Mouse (Mus musculus): ENCODE data around the gene Scn5a. TPM values are rescaled to one million over a fixed set of nuclear protein-coding genes. Genes with fewer than 3 reads are reported as not detected.

Gene Scn5a
- polyA plus RNA-seq, 1 experiment from 2014 or later = 0.01 TPM

GRCm38 (mm10) chr9:119604607-119605006 is 25.8 kb upstream of the Scn5a start:
- 72% methylated on average over 8 of the region's 8 CpGs for WGBS (ENCODE audit: insufficient replicate concordance)
- H3K4me3 ChIP-seq (ENCODE audit: low read depth, low read length) = no peak overlapping the region
- no peak overlapping the region for H3K27ac ChIP-seq (ENCODE audit: low read depth)
- TF ChIP-seq CTCF (IDR thresholded peaks at IDR 0.05; ENCODE audit: low read depth) (no peak), EP300 (IDR thresholded peaks at IDR 0.05; ENCODE audit: low read depth) (no peak)
- H3K27me3 ChIP-seq (ENCODE audit: insufficient read depth, low read length) = no peaks in the 10 kb centered on the region
- no peak overlapping the region for H3K9ac ChIP-seq (replicated peaks)
- no peaks in the 10 kb centered on the region for H3K9me3 ChIP-seq (ENCODE audit: low read length)
- no peak overlapping the region for H3K4me2 ChIP-seq (ENCODE audit: low read depth, low read length)
- ATAC-seq (no peak), DNase-seq (no peak)
- H3K4me1 ChIP-seq (ENCODE audit: insufficient read depth) = no peaks in the 10 kb centered on the region
- H3K36me3 ChIP-seq (replicated peaks; ENCODE audit: insufficient read depth, low read length) = no peaks in the 10 kb centered on the region

- Histone ChIP-seq H3K36me3 (replicated peaks; ENCODE audit: insufficient read depth, low read length) (no peaks in the 10 kb centered on the region), H3K27ac (ENCODE audit: low read depth) (no peak overlapping the region), H3K4me1 (ENCODE audit: insufficient read depth) (no peaks in the 10 kb centered on the region), H3K9me3 (ENCODE audit: low read length) (no peaks in the 10 kb centered on the region), H3K9ac (replicated peaks) (no peak overlapping the region), H3K27me3 (ENCODE audit: insufficient read depth, low read length) (no peaks in the 10 kb centered on the region), H3K4me3 (ENCODE audit: low read depth, low read length) (no peak overlapping the region), H3K4me2 (ENCODE audit: low read depth, low read length) (no peak overlapping the region)
- DNase-seq (no peak), ATAC-seq (no peak)
- WGBS (ENCODE audit: insufficient replicate concordance) = 79% methylated on average over 10 of the region's 10 CpGs
- TF ChIP-seq CTCF (IDR thresholded peaks at IDR 0.05; ENCODE audit: low read depth) = no peak
- TF ChIP-seq EP300 (IDR thresholded peaks at IDR 0.05; ENCODE audit: low read depth) = no peak
These were observed 19.7 kb upstream of the Scn5a start for GRCm38 (mm10) chr9:119598501-119598900.

GRCm38 (mm10) chr9:119597332-119597731 is 18.5 kb upstream of the Scn5a start:
- no peak for TF ChIP-seq EP300 (IDR thresholded peaks at IDR 0.05; ENCODE audit: low read depth)
- no peak for TF ChIP-seq CTCF (IDR thresholded peaks at IDR 0.05; ENCODE audit: low read depth)
- Histone ChIP-seq H3K27ac (ENCODE audit: low read depth) (no peak overlapping the region), H3K9ac (replicated peaks) (no peak overlapping the region), H3K36me3 (replicated peaks; ENCODE audit: insufficient read depth, low read length) (no peaks in the 10 kb centered on the region), H3K27me3 (ENCODE audit: insufficient read depth, low read length) (no peaks in the 10 kb centered on the region), H3K4me2 (ENCODE audit: low read depth, low read length) (no peak overlapping the region), H3K4me1 (ENCODE audit: insufficient read depth) (no peaks in the 10 kb centered on the region), H3K4me3 (ENCODE audit: low read depth, low read length) (no peak overlapping the region), H3K9me3 (ENCODE audit: low read length) (no peaks in the 10 kb centered on the region)
- no peak for DNase-seq
- ATAC-seq = no peak
- 73% methylated on average over 8 of the region's 8 CpGs for WGBS (ENCODE audit: insufficient replicate concordance)

DNA sequence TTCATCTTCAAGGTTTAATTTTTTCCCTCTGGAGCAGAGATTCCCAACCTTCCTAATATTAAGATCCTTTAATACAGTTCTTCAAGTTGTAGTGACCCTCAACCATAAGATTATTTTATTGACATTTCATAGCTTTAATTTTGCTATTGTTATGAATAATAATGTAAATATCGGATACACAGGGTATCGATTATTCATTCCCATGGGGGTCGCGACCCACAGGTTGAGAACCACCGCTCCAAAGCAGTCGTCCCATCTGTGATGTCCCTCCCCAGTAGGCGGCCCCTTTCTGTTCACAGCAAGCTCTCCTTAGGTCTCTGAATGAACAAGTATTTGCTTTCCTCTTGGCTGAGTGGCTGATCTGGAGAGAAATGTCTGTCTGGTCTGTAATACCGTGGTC is 10.8 kb upstream of the Scn5a start:
- H3K4me2 ChIP-seq (ENCODE audit: low read depth, low read length) = no peak overlapping the region
- no peak overlapping the region for H3K4me3 ChIP-seq (ENCODE audit: low read depth, low read length)
- no peak for ATAC-seq
- DNase-seq = no peak
- 79% methylated on average over 8 of the region's 8 CpGs for WGBS (ENCODE audit: insufficient replicate concordance)
- no peaks in the 10 kb centered on the region for H3K4me1 ChIP-seq (ENCODE audit: insufficient read depth)
- no peaks in the 10 kb centered on the region for H3K36me3 ChIP-seq (replicated peaks; ENCODE audit: insufficient read depth, low read length)
- H3K9me3 ChIP-seq (ENCODE audit: low read length) = no peaks in the 10 kb centered on the region
- H3K27me3 ChIP-seq (ENCODE audit: insufficient read depth, low read length) = peaks cover 8% of the 10 kb centered on the region; the same call in 1 of the 2 replicates
- TF ChIP-seq EP300 (IDR thresholded peaks at IDR 0.05; ENCODE audit: low read depth) (no peak), CTCF (IDR thresholded peaks at IDR 0.05; ENCODE audit: low read depth) (no peak)
- H3K9ac ChIP-seq (replicated peaks) = no peak overlapping the region; the same call in 1 of the 2 replicates
- no peak overlapping the region for H3K27ac ChIP-seq (ENCODE audit: low read depth)

GRCm38 (mm10) chr9:119588763-119589449 is 10.1 kb upstream of the Scn5a start:
- H3K9me3 ChIP-seq (ENCODE audit: low read length) = no peaks in the 10 kb centered on the region

DNA sequence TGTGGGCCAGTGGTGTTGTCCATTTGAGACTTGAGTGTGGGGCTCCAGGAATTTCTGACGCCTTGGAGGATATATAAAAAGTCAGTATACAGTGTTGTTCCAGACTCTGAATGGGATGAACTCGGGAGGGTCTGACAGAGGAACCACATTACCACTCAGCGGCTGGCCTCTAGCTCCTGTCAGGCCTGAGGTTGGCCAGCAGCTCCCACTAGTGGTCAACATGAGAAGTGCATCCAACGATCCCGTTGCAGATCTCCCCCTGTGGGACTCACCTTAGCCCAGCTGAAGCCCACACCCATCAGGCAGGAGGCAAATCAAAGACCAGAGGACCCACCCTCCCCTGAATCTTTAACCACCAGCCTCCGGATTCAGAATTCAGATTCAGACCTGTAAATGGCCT is 1.9 kb upstream of the Scn5a start:
- TF ChIP-seq EP300 (IDR thresholded peaks at IDR 0.05; ENCODE audit: low read depth) (no peak), CTCF (IDR thresholded peaks at IDR 0.05; ENCODE audit: low read depth) (peak; percentile 97)
- H3K4me3 ChIP-seq (ENCODE audit: low read depth, low read length) = no peak overlapping the region
- WGBS (ENCODE audit: insufficient replicate concordance) = under 1% methylated on average over 6 of the region's 6 CpGs
- H3K4me2 ChIP-seq (ENCODE audit: low read depth, low read length) = no peak overlapping the region
- H3K9ac ChIP-seq (replicated peaks) = no peak overlapping the region
- peaks cover 5% of the 10 kb centered on the region; the same call in 1 of the 2 replicates for H3K4me1 ChIP-seq (ENCODE audit: insufficient read depth)
- no peaks in the 10 kb centered on the region for H3K9me3 ChIP-seq (ENCODE audit: low read length)
- H3K27me3 ChIP-seq (ENCODE audit: insufficient read depth, low read length) = peaks cover 50% of the 10 kb centered on the region
- no peaks in the 10 kb centered on the region for H3K36me3 ChIP-seq (replicated peaks; ENCODE audit: insufficient read depth, low read length)
- DNase-seq (peak; percentile 73), ATAC-seq (peak; percentile 53)
- no peak overlapping the region for H3K27ac ChIP-seq (ENCODE audit: low read depth)

More at GRCm38 (mm10) chr9:119588763-119589449, 10.1 kb upstream of the Scn5a start:
- H3K4me2 ChIP-seq (ENCODE audit: low read depth, low read length) = no peak overlapping the region
- H3K4me1 ChIP-seq (ENCODE audit: insufficient read depth) = no peaks in the 10 kb centered on the region
- WGBS (ENCODE audit: insufficient replicate concordance) = 26% methylated on average over 26 of the region's 26 CpGs
- no peak for DNase-seq
- no peak overlapping the region for H3K4me3 ChIP-seq (ENCODE audit: low read depth, low read length)
- ATAC-seq = no peak
- no peaks in the 10 kb centered on the region for H3K36me3 ChIP-seq (replicated peaks; ENCODE audit: insufficient read depth, low read length)
- no peak for TF ChIP-seq CTCF (IDR thresholded peaks at IDR 0.05; ENCODE audit: low read depth)
- no peak for TF ChIP-seq EP300 (IDR thresholded peaks at IDR 0.05; ENCODE audit: low read depth)
- H3K9ac ChIP-seq (replicated peaks) = no peak overlapping the region
- H3K27ac ChIP-seq (ENCODE audit: low read depth) = no peak overlapping the region
- H3K27me3 ChIP-seq (ENCODE audit: insufficient read depth, low read length) = peaks cover 8% of the 10 kb centered on the region; the same call in 1 of the 2 replicates
